22 mouse cellular contexts compared by ENCODE assay signal in genomic region chr10:9608854-9609253, GRCm38 (mm10).
"Had no signal": no experiment of that assay in that cellular context is flagged by ENCODE, and none has a peak within 500 bp of the region (broad histone marks: within the 10 kb centered on the region; RNA-seq: fewer than 3 reads in every experiment).

No protein-coding gene starts in this region.

- H3K27ac ChIP-seq: gastrocnemius, adult 2 months; heart, embryonic 10.5 days; hindbrain, embryonic 10.5 days; hindbrain, embryonic 12.5 days; hindbrain, embryonic 14.5 days; layer of hippocampus, adult 2 months; left cerebral cortex, adult 2 months; limb, embryonic 10.5 days; limb, embryonic 12.5 days had no signal

- H3K27me3 ChIP-seq: heart, embryonic 12.5 days; hindbrain, embryonic 12.5 days; limb, embryonic 12.5 days had no signal

- H3K4me3 ChIP-seq: gastrocnemius, adult 2 months; heart, embryonic 10.5 days; heart, embryonic 12.5 days; hindbrain, embryonic 10.5 days; hindbrain, embryonic 12.5 days; layer of hippocampus, adult 2 months; left cerebral cortex, adult 2 months; limb, embryonic 10.5 days; limb, embryonic 12.5 days had no signal

- DNase-seq: gastrocnemius, adult 2 months; gastrocnemius, postnatal 10 days; gastrocnemius, postnatal 25 days; heart, adult 18-20 months; heart, postnatal 10 days; heart, postnatal 4 days; kidney, adult 18-20 months; kidney, adult 8-10 months; kidney, postnatal 10 days; kidney, postnatal 25 days; kidney, postnatal 4 days; liver had no signal

- H3K9ac ChIP-seq: heart, embryonic 12.5 days; hindbrain, embryonic 12.5 days; hindbrain, embryonic 14.5 days; limb, embryonic 12.5 days had no signal

- ATAC-seq: inflammation-experienced regulatory T-cells, adult 6 months had no signal

- H3K4me1 ChIP-seq: heart, embryonic 10.5 days; heart, embryonic 12.5 days; hindbrain, embryonic 10.5 days; hindbrain, embryonic 12.5 days; limb, embryonic 10.5 days; limb, embryonic 12.5 days had no signal

- H3K36me3 ChIP-seq: heart, embryonic 10.5 days; heart, embryonic 12.5 days; hindbrain, embryonic 10.5 days; hindbrain, embryonic 12.5 days; limb, embryonic 10.5 days; limb, embryonic 12.5 days had no signal

- H3K4me2 ChIP-seq: heart, embryonic 12.5 days; hindbrain, embryonic 12.5 days; hindbrain, embryonic 14.5 days; limb, embryonic 12.5 days had no signal

- H3K9me3 ChIP-seq: heart, embryonic 10.5 days; heart, embryonic 12.5 days; hindbrain, embryonic 10.5 days; hindbrain, embryonic 12.5 days; limb, embryonic 10.5 days; limb, embryonic 12.5 days had no signal
